Mouse (Mus musculus) thymus, postnatal 14 days (tissue): ENCODE measurements around the gene Dennd4b.
A peak's percentile ranks its signal among the peaks of the same experiment; 100 is the strongest.
"Not testable (repeated sequence)": the region's sequence is repeated elsewhere in the genome, so short reads cannot be mapped to it uniquely, and the experiment has no call there.

Source experiments
- DNase-seq: peaks from one replicate; pipeline ENCODE4 v3.0.0; 2021

Dennd4b gene

GRCm38 (mm10) chr3:90265034-90265931 lies at the start of gene Dennd4b:
Gene Dennd4b, plus strand, starts transcription at chr3:90265185.
- DNase-seq: peak; percentile 93

GRCm38 (mm10) chr3:90215825-90216380 lies 49.1 kb upstream of the Dennd4b start:
- DNase-seq: peak; percentile 28

- DNase-seq: peak; percentile 54
These were observed 44.9 kb upstream of the Dennd4b start for GRCm38 (mm10) chr3:90220088-90220487.

- DNase-seq: peak; percentile 26
These were observed 44.4 kb upstream of the Dennd4b start for GRCm38 (mm10) chr3:90220531-90220951.

GRCm38 (mm10) chr3:90221123-90221522 lies 43.9 kb upstream of the Dennd4b start:
- DNase-seq: no peak

- DNase-seq: no peak
These were observed 42.5 kb upstream of the Dennd4b start for GRCm38 (mm10) chr3:90222455-90222854.

GRCm38 (mm10) chr3:90222941-90223340 lies 42.0 kb upstream of the Dennd4b start:
- no peak for DNase-seq

- no peak for DNase-seq
These were observed 40.7 kb upstream of the Dennd4b start for GRCm38 (mm10) chr3:90224331-90224730.

- no peak for DNase-seq
These were observed 33.9 kb upstream of the Dennd4b start for GRCm38 (mm10) chr3:90231075-90231474.

GRCm38 (mm10) chr3:90231507-90232333 lies 33.3 kb upstream of the Dennd4b start, which contains the start of gene Jtb:
Gene Jtb, plus strand, starts transcription at chr3:90231597.
- DNase-seq: peak; percentile 93

GRCm38 (mm10) chr3:90241251-90241650 lies 23.7 kb upstream of the Dennd4b start:
- no peak for DNase-seq

- DNase-seq: no peak
These were observed 23.2 kb upstream of the Dennd4b start for GRCm38 (mm10) chr3:90241669-90242358.

GRCm38 (mm10) chr3:90242984-90243775 lies 21.8 kb upstream of the Dennd4b start, which contains the start of gene Creb3l4:
Gene Creb3l4, minus strand, starts transcription at chr3:90243512.
- no peak for DNase-seq

- no peak for DNase-seq
These were observed 19.6 kb upstream of the Dennd4b start for GRCm38 (mm10) chr3:90245406-90245805.

- no peak for DNase-seq
These were observed 17.4 kb upstream of the Dennd4b start for GRCm38 (mm10) chr3:90247630-90247959.

GRCm38 (mm10) chr3:90247960-90248745 lies 16.8 kb upstream of the Dennd4b start, which contains the start of gene Slc39a1:
Gene Slc39a1, plus strand, starts transcription at chr3:90248172.
- DNase-seq: peak; percentile 94

GRCm38 (mm10) chr3:90248746-90249100 lies 16.3 kb upstream of the Dennd4b start:
- peak; percentile 46 for DNase-seq

- no peak for DNase-seq
These were observed 14.2 kb upstream of the Dennd4b start for GRCm38 (mm10) chr3:90250791-90251190.

GRCm38 (mm10) chr3:90251731-90252226 lies 13.2 kb upstream of the Dennd4b start:
- not testable (repeated sequence) for DNase-seq

- DNase-seq: not testable (repeated sequence)
These were observed 12.3 kb upstream of the Dennd4b start for GRCm38 (mm10) chr3:90252659-90253058.

GRCm38 (mm10) chr3:90253174-90253573 lies 11.8 kb upstream of the Dennd4b start:
- not testable (repeated sequence) for DNase-seq
